Mouse (Mus musculus) small intestine, adult 2 months (tissue): ENCODE measurements at regions not wholly inside any gene's neighbourhood (a gene's known extent, or its start where the extent isn't known, plus 50 kb on each side); places are given as distances from the start of the nearest gene placed in this dataset.

Experiments used
- CTCF ChIP-seq: fragments of 200-500 bp; IDR thresholded peaks from 2 replicates; pipeline ENCODE4 v1.5.1; 2012; ENCODE audit warnings: low read depth, mild to moderate bottlenecking, control low read depth, inconsistent platforms, low read length, moderate library complexity, mixed read lengths; ENCODE audit not compliant: insufficient replicate concordance, insufficient read length; ENCODE audit errors: extremely low read depth
- POLR2A ChIP-seq: fragments of 200-500 bp; IDR thresholded peaks from 2 replicates; pipeline ENCODE4 v1.6.1; 2012; ENCODE audit warnings: low read depth, mild to moderate bottlenecking, control low read depth, inconsistent platforms, low read length, moderate library complexity

- no peak for TF ChIP-seq POLR2A
- no peak for TF ChIP-seq CTCF
These were observed 54.4 kb upstream of the Cpm start for GRCm38 (mm10) chr10:117574915-117575314.
